In the genomic region with DNA sequence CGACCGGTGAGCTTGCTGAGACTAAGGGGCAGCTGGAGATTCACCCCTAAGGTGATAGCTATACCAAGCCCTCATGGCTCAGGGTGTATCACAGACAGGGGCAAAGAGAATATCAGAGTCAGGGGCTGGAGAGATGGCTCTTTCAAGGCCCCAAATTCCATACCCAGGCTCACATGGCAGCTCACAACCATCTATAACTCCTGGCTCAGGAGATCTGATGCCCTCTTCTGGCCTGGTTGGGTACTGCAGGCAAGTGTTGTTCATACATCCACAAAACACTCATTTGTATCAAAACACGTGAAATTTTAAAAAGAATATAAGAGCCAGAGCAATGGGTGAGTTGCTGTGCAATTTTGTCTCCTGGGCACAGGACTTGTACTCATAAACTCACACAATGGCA, we compare ENCODE assay signal across 9 mouse cellular contexts. TPM values are rescaled to one million over a fixed set of nuclear protein-coding genes. Genes with fewer than 3 reads are reported as not detected.
DNase-seq lines count a peak whose midpoint lies in the region; TF ChIP-seq lines count a peak whose summit lies in the region.
"Had no signal": no experiment of that assay in that cellular context is flagged by ENCODE, and none has a peak within 500 bp of the region (broad histone marks: within the 10 kb centered on the region; RNA-seq: fewer than 3 reads in every experiment).

No protein-coding gene starts in this region.

- no peak overlapping the region for H3K27ac ChIP-seq in cerebellum, adult 2 months (ENCODE audit: insufficient read depth, low read length)
- no peak overlapping the region for H3K27ac ChIP-seq in left cerebral cortex, adult 2 months

- no peak overlapping the region for H3K4me3 ChIP-seq in cerebellum, adult 2 months (replicated peaks; ENCODE audit: insufficient read depth, low read depth, low read length)
- H3K4me3 ChIP-seq in left cerebral cortex, adult 2 months = no peak overlapping the region
- H3K4me3 ChIP-seq: myocyte had no signal

- peak; percentile 46; the same call in 1 of the 2 replicates for TF ChIP-seq CTCF in cerebellum, adult 2 months (IDR thresholded peaks at IDR 0.05; ENCODE audit: borderline replicate concordance, insufficient read depth, low read depth, low read length)
- peak; percentile 61 for TF ChIP-seq CTCF in left cerebral cortex, adult 2 months (IDR thresholded peaks at IDR 0.05)

- no peak for TF ChIP-seq POLR2A in cerebellum, adult 2 months (IDR thresholded peaks at IDR 0.05; ENCODE audit: borderline replicate concordance, insufficient read depth, low read length)

- DNase-seq in cerebellum, adult 2 months = no peak
- no peak for DNase-seq in cerebellum, adult 18-20 months
- no peak for DNase-seq in left cerebral cortex, adult 2 months (ENCODE audit: extremely low spot score in 1 of 2, low spot score in 2 of 2)
- DNase-seq in left cerebral cortex, postnatal 25 days (ENCODE audit: low spot score in 2 of 2) = no peak
- peak; percentile 37 for DNase-seq in adrenal gland, postnatal 25 days
- DNase-seq in liver = peak; percentile 77
- peak; percentile 55 to 84 for DNase-seq in spleen, postnatal 4 days (ENCODE audit: low spot score in 2 of 2)
- DNase-seq in right cerebral cortex, adult 18-20 months = no peak

- H3K4me1 ChIP-seq in cerebellum, adult 2 months (ENCODE audit: control insufficient read depth, insufficient read depth, low read length) = peaks cover 25% of the 10 kb centered on the region

- WGBS in cerebellum, adult 2 months = 94% methylated on average over 3 of the region's 3 CpGs

- no peaks in the 10 kb centered on the region for H3K27me3 ChIP-seq in cerebellum, adult 2 months (ENCODE audit: control insufficient read depth, insufficient read depth, low read length)

- intact Hi-C loops in left cerebral cortex, adult 2 months (cut with DNase I) = no loop called here
- intact Hi-C loops in left cerebral cortex, postnatal 25 days (cut with DNase I) = loop anchor here (5.0 kb wide), 1 partner anchor 340 kb away; no protein-coding TSS in a partner anchor

RNA-seq across cellular contexts. Expression of a gene that starts 17.3 kb away (rescaled TPM):
- polyA plus RNA-seq in cerebellum, adult 2 months (2012; rRNA removed) = 184 and 204 TPM in 2 replicates
- 10 to 100 TPM; 89.5 to 92.6 TPM for total RNA-seq in left cerebral cortex, adult 2 months (2021)
- total RNA-seq in left cerebral cortex, postnatal 25 days (2021) = 10 to 100 TPM; 77.3 to 78.9 TPM
- 2.5 and 3.4 TPM in 2 replicates for total RNA-seq in adrenal gland, postnatal 25 days (2021)

Comparison
In these comparisons a context has a peak if more than half of its experiments do, and no peak if none do; other contexts are left out.
1. DNase-seq: peak in adrenal gland, postnatal 25 days (single experiment), liver (single experiment) and spleen, postnatal 4 days (2 of 2); none in cerebellum, adult 2 months (0 of 2), cerebellum, adult 18-20 months (0 of 2), left cerebral cortex, adult 2 months (0 of 2), left cerebral cortex, postnatal 25 days (0 of 2) and right cerebral cortex, adult 18-20 months (single experiment).
2. RNA of a gene that starts 17.3 kb away (total RNA-seq): 89.5 to 92.6 TPM in left cerebral cortex, adult 2 months and 77.3 to 78.9 TPM in left cerebral cortex, postnatal 25 days; 2.5 to 3.4 TPM in adrenal gland, postnatal 25 days; every median in the first group is over 10 times any median in the second.